ENCODE assay signal across 12 mouse cellular contexts in the genomic region with DNA sequence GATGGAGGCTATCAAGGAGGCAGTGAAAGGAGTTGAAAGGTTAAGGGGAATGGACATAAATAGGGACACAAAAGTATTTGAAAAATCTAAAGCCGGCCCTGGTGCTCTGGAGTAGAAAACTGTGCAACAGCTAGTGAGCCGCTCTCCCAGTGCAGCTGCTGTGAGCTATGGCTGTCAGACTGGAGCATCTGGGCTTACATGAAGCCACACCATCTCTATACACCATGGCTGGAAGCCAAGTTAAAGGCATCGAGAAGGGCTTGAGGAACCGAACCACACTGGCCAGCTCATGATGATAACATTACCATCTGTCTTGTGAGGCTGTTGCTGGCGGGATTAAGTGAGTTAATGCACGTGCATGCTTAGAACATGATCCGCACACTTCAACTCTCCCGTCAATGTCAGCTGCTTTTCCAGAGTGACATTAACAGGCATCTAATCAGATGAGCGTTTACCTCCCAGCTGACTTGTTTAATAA. TPM values are rescaled to one million over a fixed set of nuclear protein-coding genes. Genes with fewer than 3 reads are reported as not detected.
DNase-seq lines count a peak whose midpoint lies in the region; ATAC-seq and TF ChIP-seq lines count a peak whose summit lies in the region.
"Had no signal": no experiment of that assay in that cellular context is flagged by ENCODE, and none has a peak within 500 bp of the region (broad histone marks: within the 10 kb centered on the region; RNA-seq: fewer than 3 reads in every experiment).

No protein-coding gene starts in this region.

- no peaks in the 10 kb centered on the region for H3K36me3 ChIP-seq in forebrain, embryonic 10.5 days (replicated peaks)
- H3K36me3 ChIP-seq in forebrain, embryonic 11.5 days (ENCODE audit: control insufficient read depth, insufficient read depth, low read length): no peaks in the 10 kb centered on the region
- no peaks in the 10 kb centered on the region for H3K36me3 ChIP-seq in stomach, embryonic 14.5 days (ENCODE audit: control insufficient read depth, insufficient read depth, low read length)
- no peaks in the 10 kb centered on the region for H3K36me3 ChIP-seq in stomach, postnatal 0 days (ENCODE audit: control insufficient read depth, insufficient read depth, low read length)
- no peaks in the 10 kb centered on the region for H3K36me3 ChIP-seq in limb, embryonic 15.5 days
- no peaks in the 10 kb centered on the region; the same call in 1 of the 2 replicates for H3K36me3 ChIP-seq in heart, adult 2 months (ENCODE audit: control insufficient read depth, insufficient read depth, low read length)

- H3K27ac ChIP-seq in forebrain, embryonic 10.5 days: 0 out of 2 replicates have a peak overlapping the region, but pooled peaks have one; percentile 17
- no peak overlapping the region for H3K27ac ChIP-seq in forebrain, embryonic 11.5 days (ENCODE audit: low read depth, low read length)
- H3K27ac ChIP-seq in stomach, embryonic 14.5 days (ENCODE audit: low read length): no peak overlapping the region; the same call in 1 of the 2 replicates
- no peak overlapping the region for H3K27ac ChIP-seq in stomach, postnatal 0 days (replicated peaks)
- no peak overlapping the region for H3K27ac ChIP-seq in limb, embryonic 15.5 days
- H3K27ac ChIP-seq in heart, adult 2 months: no peak overlapping the region

- no peak for TF ChIP-seq CTCF in stomach, postnatal 0 days (IDR thresholded peaks at IDR 0.05; ENCODE audit: low read depth)
- no peak for TF ChIP-seq CTCF in heart, adult 2 months (IDR thresholded peaks at IDR 0.05)

- no peaks in the 10 kb centered on the region for H3K9me3 ChIP-seq in forebrain, embryonic 10.5 days
- H3K9me3 ChIP-seq in forebrain, embryonic 11.5 days (ENCODE audit: control insufficient read depth, low read length): no peaks in the 10 kb centered on the region
- no peaks in the 10 kb centered on the region for H3K9me3 ChIP-seq in stomach, embryonic 14.5 days (ENCODE audit: control insufficient read depth, low read depth, low read length)
- no peaks in the 10 kb centered on the region for H3K9me3 ChIP-seq in stomach, postnatal 0 days (ENCODE audit: control insufficient read depth, low read length)
- no peaks in the 10 kb centered on the region for H3K9me3 ChIP-seq in limb, embryonic 15.5 days

- H3K4me3 ChIP-seq in forebrain, embryonic 10.5 days: no peak overlapping the region
- H3K4me3 ChIP-seq in forebrain, embryonic 11.5 days (ENCODE audit: low read depth, low read length): no peak overlapping the region
- no peak overlapping the region for H3K4me3 ChIP-seq in stomach, embryonic 14.5 days (ENCODE audit: low read depth, low read length)
- H3K4me3 ChIP-seq in stomach, postnatal 0 days (ENCODE audit: low read depth, low read length): no peak overlapping the region
- H3K4me3 ChIP-seq in limb, embryonic 15.5 days: no peak overlapping the region
- H3K4me3 ChIP-seq in heart, adult 2 months: no peak overlapping the region

- H3K79me2 ChIP-seq in heart, adult 2 months (replicated peaks; ENCODE audit: control insufficient read depth, insufficient read depth, low read length): no peaks in the 10 kb centered on the region

- peaks cover 36% of the 10 kb centered on the region for H3K4me1 ChIP-seq in forebrain, embryonic 10.5 days
- peaks cover 3% of the 10 kb centered on the region; the same call in 1 of the 2 replicates for H3K4me1 ChIP-seq in forebrain, embryonic 11.5 days (replicated peaks; ENCODE audit: control insufficient read depth, insufficient read depth, low read length)
- 0 out of 2 replicates have a peak, but pooled peaks cover 4% of the 10 kb centered on the region for H3K4me1 ChIP-seq in stomach, embryonic 14.5 days (ENCODE audit: control insufficient read depth, insufficient read depth, low read length)
- no peaks in the 10 kb centered on the region for H3K4me1 ChIP-seq in stomach, postnatal 0 days (replicated peaks; ENCODE audit: control insufficient read depth, insufficient read depth)
- H3K4me1 ChIP-seq in limb, embryonic 15.5 days: no peaks in the 10 kb centered on the region
- peaks cover 4% of the 10 kb centered on the region for H3K4me1 ChIP-seq in heart, adult 2 months (ENCODE audit: control insufficient read depth, insufficient read depth, low read length)

- WGBS in forebrain, embryonic 10.5 days: 78% methylated on average over 9 of the region's 9 CpGs
- 63% methylated on average over 9 of the region's 9 CpGs for WGBS in forebrain, embryonic 11.5 days
- WGBS in stomach, embryonic 14.5 days: 39% methylated on average over 9 of the region's 9 CpGs
- 49% methylated on average over 9 of the region's 9 CpGs for WGBS in stomach, postnatal 0 days
- 60% methylated on average over 9 of the region's 9 CpGs for WGBS in limb, embryonic 15.5 days
- 54% methylated on average over 9 of the region's 9 CpGs for WGBS in heart, adult 2 months

- TF ChIP-seq EP300 in stomach, postnatal 0 days (optimal IDR thresholded peaks at IDR 0.05): no peak
- TF ChIP-seq EP300 in heart, adult 2 months (IDR thresholded peaks at IDR 0.05; ENCODE audit: insufficient read depth, low read depth, low read length): no peak

- no peak for DNase-seq in forebrain, embryonic 10.5 days (ENCODE audit: extremely low spot score, low spot score)
- DNase-seq in forebrain, embryonic 11.5 days (ENCODE audit: low spot score): no peak
- DNase-seq in stomach, postnatal 0 days (ENCODE audit: low spot score): no peak
- no peak for DNase-seq in cerebellum, adult 11 months
- no peak for DNase-seq in left cerebral cortex, postnatal 25 days (ENCODE audit: low spot score in 2 of 2)
- no peak for DNase-seq in heart, adult 2 months
- DNase-seq: gastrocnemius, postnatal 10 days; heart, postnatal 36 days; liver had no signal

- ATAC-seq in forebrain, embryonic 11.5 days (replicated peaks; ENCODE audit: low FRiP score): no peak
- ATAC-seq in stomach, embryonic 14.5 days (ENCODE audit: insufficient number of reproducible peaks, insufficient read depth, low FRiP score, low read depth): peak; percentile 78; the same call in 1 of the 2 replicates
- no peak for ATAC-seq in stomach, postnatal 0 days (ENCODE audit: low FRiP score, low TSS enrichment)
- peak; percentile 71 for ATAC-seq in limb, embryonic 15.5 days (ENCODE audit: insufficient number of reproducible peaks, low FRiP score, low TSS enrichment, low read depth)
- ATAC-seq: Patski had no signal

- H3K27me3 ChIP-seq in forebrain, embryonic 10.5 days (ENCODE audit: poor library complexity, severe bottlenecking): no peaks in the 10 kb centered on the region
- H3K27me3 ChIP-seq in forebrain, embryonic 11.5 days (ENCODE audit: control insufficient read depth, insufficient read depth, low read length): no peaks in the 10 kb centered on the region
- H3K27me3 ChIP-seq in stomach, embryonic 14.5 days (ENCODE audit: control insufficient read depth, insufficient read depth, low read length): no peaks in the 10 kb centered on the region
- H3K27me3 ChIP-seq in stomach, postnatal 0 days (ENCODE audit: control insufficient read depth, insufficient read depth, low read length): no peaks in the 10 kb centered on the region
- no peaks in the 10 kb centered on the region for H3K27me3 ChIP-seq in limb, embryonic 15.5 days
- H3K27me3 ChIP-seq in heart, adult 2 months (ENCODE audit: control insufficient read depth, insufficient read depth, low read length): no peaks in the 10 kb centered on the region
- H3K27me3 ChIP-seq: Patski had no signal

- no peak overlapping the region for H3K9ac ChIP-seq in forebrain, embryonic 11.5 days (ENCODE audit: low read length)
- no peak overlapping the region for H3K9ac ChIP-seq in stomach, embryonic 14.5 days (replicated peaks; ENCODE audit: low read depth, low read length)
- H3K9ac ChIP-seq in stomach, postnatal 0 days (ENCODE audit: low read length): no peak overlapping the region
- H3K9ac ChIP-seq in limb, embryonic 15.5 days: no peak overlapping the region
- no peak overlapping the region for H3K9ac ChIP-seq in heart, adult 2 months (ENCODE audit: low read depth, low read length)

- TF ChIP-seq POLR2A in heart, adult 2 months (IDR thresholded peaks at IDR 0.05; ENCODE audit: insufficient read depth, low read depth, low read length): no peak

- intact Hi-C loops in left cerebral cortex, postnatal 25 days (cut with DNase I): loop anchor here (10.0 kb wide), 1 partner anchor 673 kb away; no protein-coding TSS in a partner anchor
- intact Hi-C loops in heart, adult 2 months (cut with DNase I): no loop called here

- no peak overlapping the region for H3K4me2 ChIP-seq in forebrain, embryonic 11.5 days (ENCODE audit: low read depth, low read length, severe bottlenecking)
- H3K4me2 ChIP-seq in stomach, embryonic 14.5 days (replicated peaks; ENCODE audit: low read depth, low read length): no peak overlapping the region
- no peak overlapping the region for H3K4me2 ChIP-seq in stomach, postnatal 0 days (replicated peaks; ENCODE audit: low read depth)
- H3K4me2 ChIP-seq in limb, embryonic 15.5 days: no peak overlapping the region

RNA-seq across cellular contexts. Expression of a gene that starts 53.8 kb away (rescaled TPM):
- polyA plus RNA-seq in forebrain, embryonic 10.5 days (2016; fragmentation: Nextera tagmentation; extraction: Ambion mirVana): 13.2 and 16.3 TPM in 2 replicates
- polyA plus RNA-seq in forebrain, embryonic 11.5 days (2014; fragmentation: Nextera tagmentation; extraction: Ambion mirVana): 31.2 and 31.9 TPM in 2 replicates
- 16.7 and 19.5 TPM in 2 replicates for polyA plus RNA-seq in stomach, embryonic 14.5 days (2014; fragmentation: Nextera tagmentation; extraction: Ambion mirVana)
- 13.5 and 15.8 TPM in 2 replicates for polyA plus RNA-seq in stomach, postnatal 0 days (2015; fragmentation: Nextera tagmentation; extraction: Ambion mirVana)
- 43.7 and 47.2 TPM in 2 replicates for polyA plus RNA-seq in limb, embryonic 15.5 days (2015; fragmentation: Nextera tagmentation; extraction: Ambion mirVana)
- 10 to 100 TPM; 40.1 to 43.4 TPM for total RNA-seq in left cerebral cortex, postnatal 25 days (2021)
- total RNA-seq in heart, adult 2 months (2021): 1 to 10 TPM; 8.9 to 9.4 TPM
- polyA plus RNA-seq in heart, adult 2 months (2012; rRNA removed): 9.1 and 9.5 TPM in 2 replicates

Comparison
In these comparisons a context has a peak if more than half of its experiments do, and no peak if none do; other contexts are left out.
1. ATAC-seq: peak in stomach, embryonic 14.5 days (single experiment) and limb, embryonic 15.5 days (single experiment); none in forebrain, embryonic 11.5 days (single experiment) and stomach, postnatal 0 days (single experiment).